Mouse (Mus musculus) CD8-positive naive resting alpha-beta T cell, adult 2 months (primary cell): Measurements from ENCODE around the gene Gm17324.
"Not testable (repeated sequence)": the region's sequence is repeated elsewhere in the genome, so short reads cannot be mapped to it uniquely, and the experiment has no call there.

Experiments
- DNase-seq, 2 experiments: peaks; one replicate each; pipeline ENCODE4 v3.0.0; 2022; ENCODE audit warnings: low read depth in 2 of 2, low spot score in 2 of 2

Gm17324 gene

GRCm38 (mm10) chr9:78447973-78448873 lies at the start of gene Gm17324, which contains the start of gene Mto1:
TSS of gene Gm17324 (minus strand) at chr9:78448786.
TSS of gene Mto1 (plus strand) at chr9:78448208.
- peak; percentile 80 to 84 for DNase-seq

GRCm38 (mm10) chr9:78493171-78493570 lies 44.6 kb upstream of the Gm17324 start:
- no peak for DNase-seq

- no peak for DNase-seq
Observed at GRCm38 (mm10) chr9:78492254-78492653, 43.7 kb upstream of the Gm17324 start.

- no peak for DNase-seq
Observed at GRCm38 (mm10) chr9:78491169-78491568, 42.6 kb upstream of the Gm17324 start.

DNA sequence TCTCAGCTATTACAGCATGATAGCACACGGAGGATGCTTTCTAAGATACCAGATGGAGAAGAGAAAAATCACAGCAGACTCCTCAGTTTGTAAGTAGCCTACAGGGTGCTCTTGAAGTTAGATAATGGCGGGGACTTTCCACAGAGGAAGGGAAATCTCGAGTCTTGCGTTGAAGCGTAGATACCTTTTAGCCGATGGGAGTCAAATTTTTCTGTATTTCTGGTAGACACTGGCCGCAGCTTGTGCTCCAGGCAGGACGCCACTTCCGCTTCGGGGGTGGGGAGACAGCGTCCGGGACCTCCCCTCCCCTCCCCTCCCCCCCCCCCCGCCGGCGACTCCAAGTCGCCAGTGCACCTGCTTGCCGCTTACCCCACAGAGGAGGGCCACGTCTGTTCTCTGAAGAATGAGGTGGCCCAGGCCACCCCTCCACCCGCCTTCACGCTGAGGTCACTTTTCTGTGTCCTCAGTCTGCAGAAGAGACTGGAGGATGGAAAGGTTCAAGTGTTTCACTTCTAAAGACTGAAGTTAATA lies 40.4 kb upstream of the Gm17324 start, which contains the start of gene Eef1a1:
Gene Eef1a1 (minus strand): TSS at position 262 of the 531 bp plus-strand sequence.
- DNase-seq: peak in 1 of 2 experiments; percentile 37

- not testable (repeated sequence) for DNase-seq
Observed at GRCm38 (mm10) chr9:78488021-78488420, 39.4 kb upstream of the Gm17324 start.

- no peak for DNase-seq
Observed at GRCm38 (mm10) chr9:78484660-78485059, 36.1 kb upstream of the Gm17324 start.

DNA sequence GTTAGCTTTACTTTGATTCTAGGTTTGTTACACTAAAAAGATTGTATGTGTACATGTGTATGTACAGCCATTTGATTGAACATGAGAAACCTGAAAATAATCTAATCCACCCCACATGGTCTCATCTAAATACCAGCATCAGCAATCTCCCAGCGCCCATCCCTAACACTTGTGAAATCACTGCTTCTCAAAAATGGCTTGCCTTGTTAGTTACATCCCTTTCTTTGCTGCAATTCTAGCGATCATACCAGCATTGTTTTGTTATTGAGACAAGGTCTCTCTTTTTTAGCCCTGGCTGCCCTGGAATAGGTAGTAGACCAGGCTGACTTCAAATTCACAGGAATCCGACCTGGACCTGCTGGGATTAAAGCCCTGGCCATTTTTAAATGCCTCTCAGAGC lies 33.8 kb upstream of the Gm17324 start:
- DNase-seq: no peak

DNA sequence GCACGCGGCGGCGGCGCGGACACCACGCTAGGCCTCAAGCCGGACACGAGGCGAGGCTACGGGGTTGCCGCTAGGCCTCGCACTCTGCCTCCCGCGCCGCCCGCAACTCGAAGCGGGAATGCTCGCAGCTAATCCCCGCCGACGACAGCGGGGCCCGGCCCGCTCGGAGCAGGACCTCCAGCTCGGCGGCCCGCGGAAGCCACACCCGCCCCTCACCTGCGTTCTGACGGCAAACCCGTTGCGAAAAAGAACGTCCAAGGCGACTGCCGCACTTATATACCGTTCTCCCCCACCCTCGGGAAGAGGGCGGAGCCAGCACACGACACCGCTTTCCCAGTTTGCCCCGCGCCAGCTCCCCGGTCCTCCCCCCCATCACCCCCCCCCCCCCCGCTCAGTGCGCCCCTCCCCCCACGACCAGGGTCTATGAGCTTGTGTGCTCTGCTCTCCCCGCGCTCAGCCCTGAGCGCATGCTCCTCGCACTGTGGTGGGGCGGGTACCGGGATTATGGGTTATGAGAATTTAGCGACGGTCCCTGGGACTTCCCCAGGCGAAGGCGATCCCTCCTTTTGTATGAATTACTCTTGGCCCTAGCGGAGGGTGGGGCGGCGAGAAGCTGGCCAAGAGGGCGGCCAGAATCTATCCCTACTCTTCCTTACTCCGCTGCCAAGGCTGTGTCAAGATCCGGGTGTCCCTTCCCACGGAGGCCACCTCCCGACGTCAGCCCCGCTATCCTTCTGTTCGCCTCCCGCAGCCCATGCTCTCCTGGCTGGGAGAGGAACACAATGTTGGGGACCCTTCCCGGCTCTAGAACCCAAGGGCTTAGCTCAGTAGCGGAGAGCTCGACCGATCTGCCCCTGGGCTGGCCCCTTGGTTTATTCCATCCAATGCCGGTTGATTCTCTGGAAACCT lies 33.1 kb upstream of the Gm17324 start:
- peak; percentile 95 for DNase-seq

DNA sequence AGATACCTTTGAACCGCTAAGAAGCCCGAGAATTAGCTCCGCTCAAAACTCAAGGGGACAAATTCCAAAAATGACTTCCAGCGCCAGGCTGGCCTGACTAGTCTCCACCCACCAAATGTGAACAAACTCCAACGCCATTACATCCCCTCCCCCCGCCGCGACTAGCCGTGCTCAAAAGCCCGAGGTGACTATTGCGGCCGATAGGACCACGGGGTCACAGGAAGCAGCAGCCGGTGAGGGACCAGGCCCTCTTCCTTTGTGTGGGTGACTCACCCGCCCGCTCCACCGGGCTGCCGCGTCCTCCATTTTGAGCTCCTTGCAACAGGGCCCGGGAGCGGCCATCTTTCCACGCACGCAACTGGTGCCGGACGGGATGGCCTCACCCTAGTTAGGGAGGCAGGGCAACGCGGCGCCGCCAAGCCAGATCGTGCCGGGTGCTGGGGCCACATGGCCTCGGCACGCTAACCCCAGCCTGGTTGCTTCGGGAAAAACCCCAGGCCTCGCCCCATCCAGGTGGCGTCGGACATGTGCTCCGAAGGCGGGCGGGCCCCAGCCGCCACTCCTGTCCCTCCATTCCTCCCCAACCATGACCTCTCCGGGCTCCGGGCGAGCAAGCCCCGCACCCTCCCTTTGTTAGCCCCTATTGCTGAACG lies 32.2 kb upstream of the Gm17324 start:
- DNase-seq: peak; percentile 74 to 76

GRCm38 (mm10) chr9:78480227-78480626 lies 31.6 kb upstream of the Gm17324 start:
- peak in 1 of 2 experiments; percentile 1 for DNase-seq

GRCm38 (mm10) chr9:78479308-78479707 lies 30.7 kb upstream of the Gm17324 start:
- DNase-seq: not testable (repeated sequence)

- DNase-seq: not testable (repeated sequence)
Observed at GRCm38 (mm10) chr9:78478009-78478605, 29.5 kb upstream of the Gm17324 start.

- peak in 1 of 2 experiments; percentile 28 for DNase-seq
Observed at GRCm38 (mm10) chr9:78477021-78477551, 28.5 kb upstream of the Gm17324 start.

- DNase-seq: peak in 1 of 2 experiments; percentile 16
Observed at GRCm38 (mm10) chr9:78476531-78477020, 28.0 kb upstream of the Gm17324 start.

DNA sequence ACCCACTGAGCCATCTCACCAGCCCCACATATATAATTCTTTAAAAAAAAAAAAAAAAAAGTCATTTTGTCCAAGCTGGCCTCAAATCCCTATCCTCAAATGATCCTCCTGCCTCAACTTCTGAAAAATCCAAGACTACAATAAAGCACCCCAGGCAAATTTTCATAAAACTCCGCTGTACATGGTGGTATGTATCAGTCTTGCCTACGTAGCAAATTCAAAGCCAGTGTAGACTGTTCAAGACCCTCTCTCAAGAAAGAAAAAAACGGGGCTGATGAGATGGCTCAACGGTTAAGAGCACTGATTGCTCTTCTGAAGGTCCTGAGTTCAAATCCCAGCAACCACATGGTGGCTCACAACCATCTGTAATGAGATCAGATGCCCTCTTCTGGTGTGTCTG lies 27.3 kb upstream of the Gm17324 start:
- DNase-seq: no peak

- no peak for DNase-seq
Observed at GRCm38 (mm10) chr9:78475383-78475780, 26.8 kb upstream of the Gm17324 start.

GRCm38 (mm10) chr9:78474771-78475382 lies 26.3 kb upstream of the Gm17324 start:
- no peak for DNase-seq

DNA sequence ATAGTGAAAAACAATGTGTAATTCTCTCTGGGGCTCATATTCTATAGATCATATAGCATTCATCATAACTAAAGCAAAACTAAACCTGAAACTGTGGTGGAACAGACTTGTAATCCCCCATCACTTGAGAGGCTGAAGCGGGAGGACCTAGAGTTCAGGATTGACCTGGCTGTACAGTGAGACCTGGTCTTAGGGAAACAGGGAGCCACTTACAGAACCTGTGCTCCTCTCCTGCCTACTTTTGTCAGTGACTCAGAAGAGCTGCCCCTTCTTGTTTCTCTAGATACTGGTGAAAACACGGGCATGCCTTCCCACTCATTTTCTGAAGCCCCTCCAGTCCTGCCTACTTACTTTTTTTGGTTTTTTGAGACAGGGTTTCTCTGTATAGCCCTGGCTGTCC lies 25.7 kb upstream of the Gm17324 start:
- DNase-seq: no peak
